Mouse (Mus musculus): ENCODE data around the gene Bmp10. TPM values are rescaled to one million over a fixed set of nuclear protein-coding genes. Genes with fewer than 3 reads are reported as not detected.
A peak's percentile ranks its signal among the peaks of the same experiment; 100 is the strongest.

Gene Bmp10
- polyA plus RNA-seq, 1 experiment from 2014 or later = 4.2 TPM

- WGBS = 32% methylated on average over 4 of the region's 4 CpGs
- H3K9ac ChIP-seq = 0 out of 2 replicates have a peak overlapping the region, but pooled peaks have one; percentile 14
- peaks cover 31% of the 10 kb centered on the region for H3K4me1 ChIP-seq
- H3K36me3 ChIP-seq = no peaks in the 10 kb centered on the region
- H3K4me2 ChIP-seq = no peak overlapping the region
- no peaks in the 10 kb centered on the region for H3K9me3 ChIP-seq
- no peak overlapping the region for H3K4me3 ChIP-seq
- no peak for ATAC-seq (ENCODE audit: extremely low read depth, insufficient number of reproducible peaks, low FRiP score, low TSS enrichment)
- H3K27me3 ChIP-seq (replicated peaks) = peaks cover 61% of the 10 kb centered on the region
- no peak overlapping the region; the same call in 1 of the 2 replicates for H3K27ac ChIP-seq (replicated peaks)
These were observed 28.8 kb upstream of the Bmp10 start for GRCm38 (mm10) chr6:87399886-87400566.

GRCm38 (mm10) chr6:87401456-87401855 is 27.3 kb upstream of the Bmp10 start:
- Histone ChIP-seq H3K36me3 (no peaks in the 10 kb centered on the region), H3K27ac (replicated peaks) (peak overlapping the region; percentile 24; the same call in 1 of the 2 replicates), H3K27me3 (replicated peaks) (peaks cover 47% of the 10 kb centered on the region), H3K4me3 (no peak overlapping the region), H3K4me1 (peaks cover 27% of the 10 kb centered on the region), H3K4me2 (no peak overlapping the region), H3K9ac (no peak overlapping the region), H3K9me3 (no peaks in the 10 kb centered on the region)
- ATAC-seq (ENCODE audit: extremely low read depth, insufficient number of reproducible peaks, low FRiP score, low TSS enrichment) = peak; percentile 46; the same call in 1 of the 2 replicates
- 15% methylated on average over 6 of the region's 6 CpGs for WGBS

GRCm38 (mm10) chr6:87412011-87412410 is 16.8 kb upstream of the Bmp10 start:
- H3K27me3 ChIP-seq (replicated peaks) = peaks cover 51% of the 10 kb centered on the region
- H3K4me3 ChIP-seq = no peak overlapping the region
- 40% methylated on average over 3 of the region's 3 CpGs for WGBS
- H3K4me1 ChIP-seq = no peaks in the 10 kb centered on the region
- H3K27ac ChIP-seq (replicated peaks) = no peak overlapping the region
- no peaks in the 10 kb centered on the region for H3K36me3 ChIP-seq
- H3K9ac ChIP-seq = no peak overlapping the region
- no peak for ATAC-seq (ENCODE audit: extremely low read depth, insufficient number of reproducible peaks, low FRiP score, low TSS enrichment)
- H3K4me2 ChIP-seq = no peak overlapping the region
- 0 out of 2 replicates have a peak, but pooled peaks cover 3% of the 10 kb centered on the region for H3K9me3 ChIP-seq

GRCm38 (mm10) chr6:87422304-87422703 is 6.5 kb upstream of the Bmp10 start:
- Histone ChIP-seq H3K9me3 (no peaks in the 10 kb centered on the region), H3K4me1 (peaks cover 52% of the 10 kb centered on the region), H3K36me3 (no peaks in the 10 kb centered on the region), H3K4me3 (no peak overlapping the region), H3K27me3 (replicated peaks) (peaks cover 81% of the 10 kb centered on the region), H3K27ac (replicated peaks) (no peak overlapping the region), H3K9ac (no peak overlapping the region), H3K4me2 (peak overlapping the region; percentile 25)
- 17% methylated on average over 7 of the region's 7 CpGs for WGBS
- no peak for ATAC-seq (ENCODE audit: extremely low read depth, insufficient number of reproducible peaks, low FRiP score, low TSS enrichment)

GRCm38 (mm10) chr6:87424037-87424816 is 4.6 kb upstream of the Bmp10 start:
- 16% methylated on average over 19 of the region's 19 CpGs for WGBS
- ATAC-seq (ENCODE audit: extremely low read depth, insufficient number of reproducible peaks, low FRiP score, low TSS enrichment) = no peak
- Histone ChIP-seq H3K4me1 (peaks cover 52% of the 10 kb centered on the region), H3K4me3 (peak overlapping the region; percentile 27), H3K36me3 (no peaks in the 10 kb centered on the region), H3K9ac (no peak overlapping the region), H3K9me3 (no peaks in the 10 kb centered on the region), H3K4me2 (peak overlapping the region; percentile 59), H3K27me3 (replicated peaks) (peaks cover 77% of the 10 kb centered on the region), H3K27ac (replicated peaks) (peak overlapping the region; percentile 46)

- Histone ChIP-seq H3K36me3 (no peaks in the 10 kb centered on the region), H3K9me3 (no peaks in the 10 kb centered on the region), H3K4me3 (no peak overlapping the region), H3K4me2 (no peak overlapping the region), H3K4me1 (peaks cover 38% of the 10 kb centered on the region), H3K27ac (replicated peaks) (peak overlapping the region; percentile 58; the same call in 1 of the 2 replicates), H3K27me3 (replicated peaks) (peaks cover 79% of the 10 kb centered on the region), H3K9ac (no peak overlapping the region)
- no peak for ATAC-seq (ENCODE audit: extremely low read depth, insufficient number of reproducible peaks, low FRiP score, low TSS enrichment)
- WGBS = 40% methylated on average over 5 of the region's 5 CpGs
These were observed 1.8 kb upstream of the Bmp10 start for GRCm38 (mm10) chr6:87426954-87427353.

GRCm38 (mm10) chr6:87427616-87428015 is 1.2 kb upstream of the Bmp10 start:
- Histone ChIP-seq H3K9ac (no peak overlapping the region), H3K9me3 (no peaks in the 10 kb centered on the region), H3K27me3 (replicated peaks) (peaks cover 84% of the 10 kb centered on the region), H3K4me1 (peaks cover 36% of the 10 kb centered on the region), H3K36me3 (no peaks in the 10 kb centered on the region), H3K4me2 (no peak overlapping the region), H3K27ac (replicated peaks) (peak overlapping the region; percentile 58), H3K4me3 (no peak overlapping the region)
- 40% methylated on average over 8 of the region's 8 CpGs for WGBS
- ATAC-seq (ENCODE audit: extremely low read depth, insufficient number of reproducible peaks, low FRiP score, low TSS enrichment) = no peak

- Histone ChIP-seq H3K4me2 (no peak overlapping the region), H3K27ac (replicated peaks) (peak overlapping the region; percentile 67; the same call in 1 of the 2 replicates), H3K9ac (no peak overlapping the region), H3K27me3 (replicated peaks) (peaks cover 62% of the 10 kb centered on the region), H3K36me3 (no peaks in the 10 kb centered on the region), H3K4me1 (peaks cover 41% of the 10 kb centered on the region), H3K4me3 (no peak overlapping the region), H3K9me3 (no peaks in the 10 kb centered on the region)
- no peak for ATAC-seq (ENCODE audit: extremely low read depth, insufficient number of reproducible peaks, low FRiP score, low TSS enrichment)
- 84% methylated on average over 3 of the region's 3 CpGs for WGBS
These were observed 7.0 kb downstream of the Bmp10 start for GRCm38 (mm10) chr6:87435791-87436190.

- peak overlapping the region; percentile 67 for H3K27ac ChIP-seq (replicated peaks)
- no peak for ATAC-seq (ENCODE audit: extremely low read depth, insufficient number of reproducible peaks, low FRiP score, low TSS enrichment)
- 44% methylated on average over 8 of the region's 8 CpGs for WGBS
- H3K4me3 ChIP-seq = peak overlapping the region; percentile 16; the same call in 1 of the 2 replicates
- H3K27me3 ChIP-seq (replicated peaks) = peaks cover 57% of the 10 kb centered on the region
- no peaks in the 10 kb centered on the region for H3K36me3 ChIP-seq
- H3K4me2 ChIP-seq = peak overlapping the region; percentile 57
- H3K9ac ChIP-seq = no peak overlapping the region
- no peaks in the 10 kb centered on the region for H3K9me3 ChIP-seq
- H3K4me1 ChIP-seq = peaks cover 51% of the 10 kb centered on the region
These were observed 8.0 kb downstream of the Bmp10 start for GRCm38 (mm10) chr6:87436745-87437144.

GRCm38 (mm10) chr6:87443253-87443652 is 14.5 kb downstream of the Bmp10 start:
- Histone ChIP-seq H3K4me2 (peak overlapping the region; percentile 31), H3K9me3 (no peaks in the 10 kb centered on the region), H3K9ac (no peak overlapping the region), H3K36me3 (no peaks in the 10 kb centered on the region), H3K27me3 (replicated peaks) (peaks cover 65% of the 10 kb centered on the region), H3K4me1 (peaks cover 46% of the 10 kb centered on the region), H3K27ac (replicated peaks) (peak overlapping the region; percentile 59), H3K4me3 (no peak overlapping the region)
- ATAC-seq (ENCODE audit: extremely low read depth, insufficient number of reproducible peaks, low FRiP score, low TSS enrichment) = peak; percentile 42; the same call in 1 of the 2 replicates
- 17% methylated on average over 11 of the region's 11 CpGs for WGBS

GRCm38 (mm10) chr6:87445222-87445621 is 16.4 kb downstream of the Bmp10 start:
- no peak overlapping the region for H3K4me3 ChIP-seq
- H3K4me2 ChIP-seq = no peak overlapping the region
- H3K4me1 ChIP-seq = peaks cover 65% of the 10 kb centered on the region
- H3K9ac ChIP-seq = no peak overlapping the region
- H3K27ac ChIP-seq (replicated peaks) = no peak overlapping the region
- H3K36me3 ChIP-seq = no peaks in the 10 kb centered on the region
- ATAC-seq (ENCODE audit: extremely low read depth, insufficient number of reproducible peaks, low FRiP score, low TSS enrichment) = no peak; the same call in 1 of the 2 replicates
- WGBS = 57% methylated on average over 7 of the region's 7 CpGs
- H3K9me3 ChIP-seq = no peaks in the 10 kb centered on the region
- H3K27me3 ChIP-seq (replicated peaks) = peaks cover 73% of the 10 kb centered on the region

Measured in heart, embryonic 13.5 days (tissue).